Mouse (Mus musculus) kidney, adult 2 months (tissue): ENCODE data around the gene Sec31b.

ENCODE experiments used
- CTCF ChIP-seq: fragments of 200-500 bp; conservative IDR thresholded peaks from 2 replicates; pipeline ENCODE4 v1.5.1; 2011; ENCODE audit warnings: low read depth, mild to moderate bottlenecking, control low read depth, low read length, moderate library complexity, mixed read lengths; ENCODE audit not compliant: insufficient read depth, insufficient read length
- POLR2A ChIP-seq: fragments of 200-500 bp; IDR thresholded peaks from one replicate; pipeline ENCODE4 v1.6.1; 2011; ENCODE audit warnings: low read depth, low read length, control low read depth

DNA sequence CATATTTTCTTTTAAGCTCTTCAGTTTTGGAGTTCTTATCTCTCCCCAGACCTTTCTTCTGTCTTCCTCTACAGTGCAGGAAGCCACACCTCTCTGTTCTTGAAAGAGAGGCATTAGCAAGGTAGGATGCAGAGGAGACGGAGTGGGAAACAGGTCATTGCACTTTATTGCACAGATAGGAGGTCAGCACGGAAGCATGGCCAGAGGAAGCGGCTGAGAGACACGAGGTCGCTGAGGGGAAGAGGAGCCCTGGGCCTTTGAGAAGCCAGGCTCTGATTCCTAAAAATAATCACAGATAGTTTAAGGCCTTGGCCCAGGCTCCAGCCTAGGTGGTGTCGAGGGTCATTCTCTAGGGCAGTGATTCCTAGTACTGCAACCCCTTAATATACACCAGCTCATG is 29.9 kb downstream of the Sec31b start:
- TF ChIP-seq CTCF, result no peak
- no peak for TF ChIP-seq POLR2A
